Mouse (Mus musculus) kidney, adult 2 months (tissue): ENCODE results near the gene Rubcn. TPM values are rescaled to one million over a fixed set of nuclear protein-coding genes. Genes with fewer than 3 reads are reported as not detected.

Source experiments
- DNase-seq: peaks from one replicate; pipeline ENCODE4 v3.0.0; 2021
- H3K27ac ChIP-seq: fragments of 200-500 bp; 2 replicates; pipeline ENCODE4 v1.5.1; 2012; ENCODE audit warnings: low read depth, low read length, control low read depth, inconsistent platforms; ENCODE audit not compliant: insufficient read depth
- H3K27me3 ChIP-seq: fragments of 200-500 bp; replicated peaks from 2 replicates; pipeline ENCODE4 v1.6.1; 2012; ENCODE audit warnings: mild to moderate bottlenecking, moderate library complexity, low read length, inconsistent platforms; ENCODE audit not compliant: control insufficient read depth, insufficient read depth
- H3K36me3 ChIP-seq: fragments of 200-500 bp; 2 replicates; pipeline ENCODE4 v1.6.1; 2012; ENCODE audit warnings: mild to moderate bottlenecking, moderate library complexity, low read length, inconsistent platforms; ENCODE audit not compliant: control insufficient read depth, insufficient read depth
- H3K4me1 ChIP-seq: fragments of 200-500 bp; 2 replicates; pipeline ENCODE4 v1.6.1; 2011; ENCODE audit warnings: low read length; ENCODE audit not compliant: control insufficient read depth, insufficient read depth
- H3K4me3 ChIP-seq: fragments of 200-500 bp; 2 replicates; pipeline ENCODE4 v1.5.1; 2011; ENCODE audit warnings: mild to moderate bottlenecking, low read depth, low read length, control low read depth; ENCODE audit not compliant: insufficient read depth
- CTCF ChIP-seq: fragments of 200-500 bp; conservative IDR thresholded peaks from 2 replicates; pipeline ENCODE4 v1.5.1; 2011; ENCODE audit warnings: low read depth, mild to moderate bottlenecking, control low read depth, low read length, moderate library complexity, mixed read lengths; ENCODE audit not compliant: insufficient read depth, insufficient read length
- POLR2A ChIP-seq: fragments of 200-500 bp; IDR thresholded peaks from one replicate; pipeline ENCODE4 v1.6.1; 2011; ENCODE audit warnings: low read depth, low read length, control low read depth
- WGBS: fragments of 180-500 bp; shearing (Covaris S2); methylation state at CpG from one replicate; pipeline ENCODE4 v1.1.7; 2018; 5-methylcytosine and 5-hydroxymethylcytosine counted together
- polyA plus RNA-seq: library from polyadenylated mRNA; depleted of rRNA; stranded (reverse); fragments of >200 nt; gene quantifications from 2 replicates; pipeline ENCODE4 v1.2.3, GENCODE M21; 2012

Gene Rubcn
- polyA plus RNA-seq, 1 experiment = 36.9 TPM

DNA sequence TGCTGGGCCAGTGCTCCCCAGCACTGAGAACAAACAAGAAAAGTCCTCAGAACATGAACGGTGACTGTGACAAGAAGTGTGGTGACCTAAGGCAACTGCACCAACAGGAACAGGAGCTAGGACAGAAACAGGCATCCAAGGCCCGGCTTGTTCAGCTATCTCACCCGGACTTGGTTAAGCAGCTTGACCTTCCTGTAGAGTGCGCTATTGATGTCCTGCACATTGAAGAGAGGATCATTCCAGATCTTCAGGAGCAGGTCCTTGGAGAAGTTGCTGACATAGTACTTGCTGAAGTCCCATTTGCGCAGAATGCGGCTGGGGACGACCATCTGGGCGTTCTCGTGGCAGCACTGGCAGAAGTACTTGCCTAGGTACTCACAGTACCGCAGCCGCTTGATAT, 51.0 kb downstream of the Rubcn start:
- TF ChIP-seq CTCF = no peak
- TF ChIP-seq POLR2A = no peak
- no peaks in the 10 kb centered on the region for H3K4me1 ChIP-seq
- no peak overlapping the region for H3K27ac ChIP-seq
- no peak for DNase-seq
- H3K27me3 ChIP-seq = no peaks in the 10 kb centered on the region
- 94% methylated on average over 11 of the region's 11 CpGs for WGBS
- no peak overlapping the region for H3K4me3 ChIP-seq
- H3K36me3 ChIP-seq = no peaks in the 10 kb centered on the region; the same call in none of the 2 replicates

DNA sequence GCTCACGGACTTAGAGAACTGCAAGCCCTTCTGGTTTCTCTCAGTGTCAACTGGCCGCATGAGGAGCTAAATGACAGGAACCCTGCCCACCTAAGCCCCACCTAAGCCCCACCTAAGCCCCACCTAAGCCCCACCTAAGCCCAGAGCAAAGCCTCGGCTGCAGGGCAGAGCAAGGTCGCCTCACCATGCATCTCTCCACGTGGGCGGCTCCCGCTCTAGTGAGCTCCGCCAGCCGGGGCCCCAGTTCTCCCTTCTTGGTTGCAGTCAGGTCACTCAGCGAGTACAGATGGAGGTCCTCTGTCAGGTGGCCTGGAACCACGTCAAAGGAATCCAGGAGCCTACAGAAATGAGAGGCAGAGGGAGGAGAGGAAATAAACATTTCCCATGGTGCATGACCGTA, 52.2 kb downstream of the Rubcn start:
- Histone ChIP-seq H3K36me3 (no peaks in the 10 kb centered on the region; the same call in 1 of the 2 replicates), H3K27me3 (no peaks in the 10 kb centered on the region), H3K4me1 (no peaks in the 10 kb centered on the region), H3K4me3 (no peak overlapping the region), H3K27ac (no peak overlapping the region)
- 68% methylated on average over 12 of the region's 12 CpGs for WGBS
- TF ChIP-seq CTCF (no peak), POLR2A (no peak)
- DNase-seq = no peak

DNA sequence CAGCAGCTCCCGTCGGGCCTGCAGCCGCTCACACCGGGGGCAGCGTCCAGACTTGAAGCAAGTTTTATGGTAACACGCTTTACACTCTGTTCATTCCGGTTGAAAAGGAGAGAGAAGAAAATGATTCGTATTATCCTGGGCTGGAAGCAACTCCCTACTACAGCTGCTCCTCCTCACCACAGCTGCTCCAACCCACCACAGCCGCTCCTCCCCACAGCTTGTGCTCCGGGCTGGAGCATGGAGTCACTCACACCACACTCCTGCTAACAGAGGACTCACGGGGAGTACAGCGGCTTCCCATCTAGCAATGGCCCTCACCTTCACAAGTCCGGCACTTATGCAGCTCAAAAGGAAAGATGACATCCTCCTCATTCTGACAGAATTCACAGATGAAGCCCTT, 53.5 kb downstream of the Rubcn start:
- Histone ChIP-seq H3K4me1 (no peaks in the 10 kb centered on the region), H3K27me3 (no peaks in the 10 kb centered on the region), H3K36me3 (no peaks in the 10 kb centered on the region; the same call in 1 of the 2 replicates), H3K27ac (no peak overlapping the region), H3K4me3 (no peak overlapping the region)
- no peak for DNase-seq
- 77% methylated on average over 13 of the region's 13 CpGs for WGBS
- no peak for TF ChIP-seq CTCF

DNA sequence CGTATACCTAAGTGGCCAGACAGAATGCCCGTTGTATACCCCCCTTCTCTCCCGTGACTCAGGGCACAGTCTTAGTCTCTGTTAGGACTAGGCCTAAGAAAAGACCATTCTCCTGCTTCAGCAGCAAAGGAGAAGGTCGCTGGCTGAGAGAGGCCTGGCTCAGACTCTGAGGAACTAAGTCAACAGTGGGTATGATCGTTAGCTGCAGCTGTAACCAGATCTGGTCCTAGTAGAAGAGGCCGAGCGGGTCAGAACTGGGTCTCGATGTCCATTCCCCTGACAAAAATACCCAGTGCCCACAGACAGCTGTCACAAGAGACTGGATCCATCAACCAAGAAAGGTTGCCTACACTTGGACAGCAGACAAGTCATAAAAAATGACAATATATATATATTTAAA, 54.1 kb downstream of the Rubcn start:
- WGBS = 86% methylated on average over 8 of the region's 8 CpGs
- Histone ChIP-seq H3K27ac (no peak overlapping the region), H3K4me1 (no peaks in the 10 kb centered on the region), H3K27me3 (no peaks in the 10 kb centered on the region), H3K36me3 (no peaks in the 10 kb centered on the region; the same call in 1 of the 2 replicates), H3K4me3 (no peak overlapping the region)
- TF ChIP-seq POLR2A (no peak), CTCF (no peak)
- no peak for DNase-seq

DNA sequence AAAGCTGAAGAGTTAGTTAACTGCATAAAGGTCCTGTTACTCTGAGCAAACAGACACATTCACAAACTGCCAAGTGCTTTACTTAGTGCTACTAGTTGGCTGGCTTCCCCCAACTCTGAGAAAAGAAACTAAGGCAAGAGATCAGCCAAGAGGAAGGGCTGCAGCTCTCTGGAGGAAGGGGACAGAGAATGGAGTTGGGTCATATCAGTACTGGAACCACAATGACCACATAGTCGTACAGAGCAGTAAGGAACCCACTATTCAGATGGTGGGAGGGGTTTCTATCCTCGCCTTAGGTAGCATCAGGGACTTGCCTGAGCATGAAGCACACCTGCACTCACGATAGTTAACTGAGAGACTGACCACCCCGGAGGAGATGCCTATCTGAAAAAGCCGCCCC, 54.7 kb downstream of the Rubcn start:
- DNase-seq = no peak
- WGBS = 88% methylated on average over 5 of the region's 5 CpGs
- H3K4me3 ChIP-seq = no peak overlapping the region
- H3K27ac ChIP-seq = no peak overlapping the region
- no peaks in the 10 kb centered on the region for H3K27me3 ChIP-seq
- H3K4me1 ChIP-seq = no peaks in the 10 kb centered on the region
- TF ChIP-seq CTCF = no peak
- TF ChIP-seq POLR2A = no peak
- H3K36me3 ChIP-seq = no peaks in the 10 kb centered on the region; the same call in 1 of the 2 replicates

DNA sequence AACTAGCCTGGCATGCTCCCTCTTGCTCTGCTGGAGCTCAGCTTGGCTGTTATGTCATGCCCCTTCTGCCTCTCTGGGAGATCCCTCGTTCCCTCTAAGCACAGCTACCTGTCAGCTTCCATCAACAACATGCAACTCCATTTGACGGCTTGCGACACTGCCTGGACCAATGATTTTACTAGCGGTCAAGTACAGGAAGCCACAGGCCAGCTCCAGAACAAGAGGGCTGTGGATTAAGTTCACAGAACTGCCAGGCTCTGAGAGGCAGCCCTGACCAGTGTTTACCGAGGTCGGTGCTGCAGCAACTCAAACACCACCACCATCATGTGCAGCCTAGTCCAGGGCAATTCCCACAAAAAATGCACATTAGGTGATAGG, 55.1 kb downstream of the Rubcn start:
- no peaks in the 10 kb centered on the region for H3K27me3 ChIP-seq
- H3K4me1 ChIP-seq = no peaks in the 10 kb centered on the region
- WGBS = 72% methylated on average over 6 of the region's 6 CpGs
- TF ChIP-seq CTCF (no peak), POLR2A (no peak)
- H3K4me3 ChIP-seq = no peak overlapping the region
- no peaks in the 10 kb centered on the region; the same call in 1 of the 2 replicates for H3K36me3 ChIP-seq
- no peak overlapping the region for H3K27ac ChIP-seq
- DNase-seq = no peak

DNA sequence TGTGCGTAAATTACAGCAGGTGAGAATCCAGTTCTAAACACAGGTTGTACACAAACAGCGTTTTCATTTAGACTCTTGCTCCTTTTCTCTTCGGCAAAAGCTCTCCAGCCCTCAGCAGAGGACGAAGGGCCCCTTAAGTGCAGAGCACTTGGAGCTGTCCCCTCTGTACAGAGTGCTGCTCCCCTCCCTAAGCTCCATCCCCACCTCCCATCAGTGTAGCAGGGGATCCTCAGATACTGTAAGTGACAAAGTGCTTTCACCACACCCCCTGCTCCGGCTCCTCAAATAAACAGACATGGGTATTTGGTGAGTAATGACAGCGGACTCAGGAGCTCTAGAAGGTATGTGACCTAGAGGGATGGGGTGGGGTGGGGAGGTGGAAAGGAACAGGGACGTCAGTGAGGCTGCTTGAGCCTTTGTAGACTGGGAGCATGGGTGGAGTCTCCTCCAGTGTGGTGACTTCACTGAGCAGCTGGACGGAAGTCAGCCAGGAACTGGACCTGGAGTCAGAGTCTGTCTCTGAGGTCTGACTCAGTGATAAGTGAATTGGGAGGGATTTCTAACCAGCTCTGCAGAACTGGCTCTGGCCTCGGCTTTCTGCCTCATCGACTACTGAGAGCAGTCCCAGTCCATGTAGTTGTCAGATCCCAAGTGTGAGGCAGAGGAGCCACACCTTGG, 55.7 kb downstream of the Rubcn start:
- no peak for TF ChIP-seq CTCF
- TF ChIP-seq POLR2A = no peak
- WGBS = 68% methylated on average over 10 of the region's 10 CpGs
- no peak overlapping the region for H3K27ac ChIP-seq
- H3K27me3 ChIP-seq = no peaks in the 10 kb centered on the region
- H3K36me3 ChIP-seq = no peaks in the 10 kb centered on the region; the same call in 1 of the 2 replicates
- no peaks in the 10 kb centered on the region for H3K4me1 ChIP-seq
- no peak overlapping the region for H3K4me3 ChIP-seq
- peak; percentile 24 for DNase-seq
